Mouse (Mus musculus) left cerebral cortex, adult 11 months (tissue): ENCODE measurements around the gene Casp8ap2.

Source experiments
- DNase-seq: peaks from one replicate; pipeline ENCODE4 v3.0.0; 2022; ENCODE audit warnings: low spot score

Gene Casp8ap2

DNA sequence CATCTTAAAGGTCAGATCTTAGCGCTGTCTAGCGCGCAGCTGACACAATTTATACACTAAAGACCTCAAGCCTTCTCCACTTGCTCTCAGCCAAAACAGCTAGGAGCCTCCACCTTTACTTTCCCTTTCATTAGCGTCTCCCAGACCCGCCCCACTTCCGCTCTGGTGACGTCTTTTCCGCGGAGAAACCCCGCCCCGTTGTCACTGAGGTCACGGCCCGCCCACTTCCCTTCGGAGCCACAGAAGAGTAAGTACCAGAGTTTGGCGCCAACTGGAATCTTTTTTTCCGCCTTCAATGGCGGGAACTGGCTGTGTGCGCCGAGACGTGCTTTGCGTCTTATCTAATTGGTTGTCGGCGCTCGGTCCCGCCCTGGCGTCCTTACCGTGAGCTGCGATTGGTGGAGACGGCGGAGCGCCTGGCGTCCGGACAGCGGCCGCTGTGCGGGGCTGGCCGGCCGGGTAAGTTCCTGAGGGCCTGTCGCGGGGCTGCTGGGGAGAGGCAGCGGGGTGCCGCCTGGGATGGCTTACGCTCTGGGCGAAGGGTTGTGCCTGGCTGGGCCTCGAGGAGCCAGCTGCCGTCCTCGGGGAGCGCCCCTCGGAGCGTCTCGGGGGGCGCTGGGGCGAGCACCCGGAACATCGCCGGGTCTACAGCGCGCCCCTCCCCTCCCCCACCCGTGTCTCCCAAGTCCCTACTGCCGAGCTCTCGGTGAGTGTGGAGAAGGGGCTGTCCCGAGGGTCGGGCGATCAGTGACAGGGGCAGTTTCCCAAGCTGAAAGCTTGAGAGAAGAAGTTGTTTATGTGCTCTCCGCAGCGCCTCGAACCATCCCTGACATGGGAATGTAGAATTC lies at the start of gene Casp8ap2:
TSS of gene Casp8ap2 (plus strand) at position 418 of the 848 bp plus-strand sequence.
- DNase-seq: peak; percentile 99

DNA sequence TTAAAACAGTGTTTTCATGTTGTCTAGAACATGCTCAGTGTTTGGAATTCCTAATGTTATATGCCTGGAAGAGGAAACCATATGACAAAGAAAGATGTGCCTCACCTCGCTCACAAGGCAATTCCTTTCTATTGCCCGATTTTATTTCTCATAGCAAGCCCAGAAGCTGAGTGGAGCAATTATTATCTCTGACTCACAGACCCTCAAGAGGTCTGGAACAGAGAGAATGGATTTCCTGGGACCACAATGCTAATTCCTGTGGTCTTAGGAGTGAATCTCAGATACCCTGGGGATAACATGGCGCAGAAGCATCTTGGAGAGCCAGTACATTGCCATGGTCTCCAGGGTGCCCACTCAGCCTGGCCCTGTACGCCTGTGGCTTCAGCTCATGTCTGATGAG lies 46.2 kb upstream of the Casp8ap2 start:
- DNase-seq: no peak

DNA sequence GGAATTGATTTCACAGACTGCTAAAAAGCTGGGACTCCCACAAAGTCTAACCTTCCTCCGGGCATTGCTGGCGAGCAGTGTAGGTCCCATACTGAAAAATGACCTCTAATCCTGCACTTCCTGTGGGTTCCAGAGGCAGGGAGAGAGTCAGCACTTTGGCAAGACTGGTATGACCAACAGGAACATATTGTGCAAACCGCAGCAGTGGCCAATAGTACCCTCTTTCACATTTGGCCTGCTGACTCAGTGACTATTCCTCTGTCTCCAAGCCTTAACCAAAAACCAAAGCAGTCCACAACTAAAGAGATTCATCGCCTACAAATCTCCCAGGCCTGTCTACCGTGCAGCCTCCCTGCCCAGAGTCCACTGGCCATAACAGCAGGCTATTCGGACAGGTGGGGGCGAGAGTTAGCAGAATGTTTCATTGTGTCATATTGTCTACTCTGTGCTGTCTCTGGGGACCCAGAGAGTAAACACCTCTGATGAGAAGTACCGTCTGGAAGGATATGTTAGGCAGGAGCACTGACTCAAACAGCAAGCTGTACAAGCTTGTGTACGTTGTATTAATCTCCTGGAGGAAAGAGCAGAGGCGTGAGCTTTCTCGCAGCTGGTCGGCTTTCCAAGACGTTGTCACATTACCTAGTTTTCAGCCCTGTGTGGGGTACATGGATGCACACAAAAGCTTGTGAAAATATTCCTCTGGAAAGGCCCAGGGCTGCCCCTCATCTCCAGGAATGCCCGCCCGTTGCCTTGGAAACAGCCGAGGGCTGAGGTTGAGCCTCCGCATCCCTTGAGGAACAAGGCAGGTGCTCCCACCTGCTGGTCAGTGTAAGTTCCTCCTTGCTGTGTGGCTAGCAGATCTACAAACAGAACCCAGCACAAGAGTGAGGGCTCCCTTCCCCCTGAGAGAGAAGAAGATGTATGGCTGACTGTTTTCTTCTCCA lies 45.0 kb upstream of the Casp8ap2 start:
- DNase-seq: no peak

DNA sequence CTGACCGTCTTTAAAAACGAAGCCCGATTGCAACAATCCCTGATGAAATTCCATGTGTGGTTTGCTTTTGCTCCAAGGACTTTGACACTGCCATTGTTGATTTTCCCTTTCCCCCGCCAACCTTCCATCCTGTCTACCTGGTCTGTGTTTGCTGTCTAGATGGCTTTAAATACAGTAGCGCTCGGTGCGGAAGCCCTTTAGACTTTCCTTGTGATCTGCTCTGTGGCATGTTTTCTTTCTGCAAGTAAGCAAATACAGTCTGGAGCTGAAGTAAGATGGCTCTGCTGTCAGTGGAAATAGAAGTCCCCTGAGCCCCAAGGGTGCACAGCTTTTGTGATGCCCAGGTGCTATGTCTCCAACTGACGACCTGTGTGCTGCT lies 44.3 kb upstream of the Casp8ap2 start:
- DNase-seq: no peak

DNA sequence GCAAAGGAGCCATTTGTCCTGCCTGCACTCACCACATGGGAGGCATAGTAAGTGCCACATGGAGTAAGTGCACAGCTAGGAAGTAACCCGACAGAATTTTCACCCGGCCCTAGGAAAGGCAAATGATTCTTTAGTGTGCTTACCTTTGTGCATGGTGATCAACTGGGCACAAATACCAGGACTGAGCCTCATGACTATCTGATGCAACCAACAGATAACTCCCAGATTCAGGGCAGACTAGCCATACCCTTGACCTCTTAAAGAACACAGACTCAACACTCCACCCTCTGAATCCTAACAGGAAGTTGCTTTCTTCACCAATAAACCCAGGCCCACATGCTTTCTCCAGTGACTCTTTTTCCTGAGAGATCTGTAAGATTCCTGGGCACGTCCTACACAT lies 43.8 kb upstream of the Casp8ap2 start:
- no peak for DNase-seq

DNA sequence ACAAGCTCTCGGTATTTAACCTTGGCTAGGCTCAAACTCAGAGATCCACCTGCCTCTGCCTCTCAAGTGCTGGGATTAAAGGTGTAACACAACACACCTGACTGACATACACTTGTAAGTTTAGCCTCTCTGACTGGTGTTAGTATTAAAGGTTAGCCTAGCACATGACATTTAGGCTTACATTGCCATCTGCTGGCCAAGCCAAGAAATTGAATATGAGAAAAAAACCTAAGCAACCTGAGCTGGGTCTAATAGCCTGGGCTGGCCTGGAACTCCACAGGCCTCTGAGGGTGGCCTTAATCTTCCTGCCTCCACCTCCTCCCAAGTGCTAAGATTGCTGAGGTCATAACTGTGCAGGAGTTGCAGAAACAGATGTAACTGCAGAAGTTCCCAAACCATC lies 43.1 kb upstream of the Casp8ap2 start:
- no peak for DNase-seq

DNA sequence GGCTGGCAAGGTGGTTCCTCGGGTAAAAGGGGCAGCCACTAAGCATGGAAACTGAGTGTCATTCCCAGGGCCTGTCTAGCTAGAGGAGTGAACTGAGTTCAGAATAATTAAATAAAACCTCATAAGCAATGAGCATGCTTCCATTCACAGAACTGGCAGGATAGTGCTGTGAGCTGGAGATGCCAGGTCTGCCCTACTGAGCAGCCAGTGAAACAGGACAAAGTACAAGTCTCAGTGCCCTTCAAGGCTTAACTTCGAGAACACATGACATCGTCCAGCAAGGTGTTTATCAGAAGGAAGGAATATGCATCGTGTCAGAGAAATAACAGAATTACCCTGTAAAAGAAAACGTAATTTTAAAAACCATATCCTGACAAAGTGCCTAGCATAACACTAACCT lies 41.7 kb upstream of the Casp8ap2 start:
- no peak for DNase-seq

DNA sequence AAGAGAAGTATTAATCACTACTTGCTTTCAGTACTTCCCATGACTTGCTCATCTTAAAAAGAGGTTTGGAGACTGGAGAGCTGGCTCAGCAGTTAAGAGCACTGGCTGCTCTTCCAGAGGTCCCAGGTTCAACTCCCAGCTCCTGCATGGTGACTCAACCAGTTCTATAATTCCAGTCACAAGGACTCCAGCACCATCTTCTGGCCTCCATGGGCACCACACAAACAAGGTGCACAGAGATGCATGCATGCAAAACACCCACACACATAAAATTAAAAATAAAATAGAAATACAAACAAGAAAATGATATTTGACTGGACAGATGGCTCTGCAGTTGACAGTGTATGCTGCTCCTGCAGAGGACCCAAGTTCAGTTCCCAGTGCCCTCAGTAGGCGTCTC lies 40.6 kb upstream of the Casp8ap2 start:
- DNase-seq: no peak

DNA sequence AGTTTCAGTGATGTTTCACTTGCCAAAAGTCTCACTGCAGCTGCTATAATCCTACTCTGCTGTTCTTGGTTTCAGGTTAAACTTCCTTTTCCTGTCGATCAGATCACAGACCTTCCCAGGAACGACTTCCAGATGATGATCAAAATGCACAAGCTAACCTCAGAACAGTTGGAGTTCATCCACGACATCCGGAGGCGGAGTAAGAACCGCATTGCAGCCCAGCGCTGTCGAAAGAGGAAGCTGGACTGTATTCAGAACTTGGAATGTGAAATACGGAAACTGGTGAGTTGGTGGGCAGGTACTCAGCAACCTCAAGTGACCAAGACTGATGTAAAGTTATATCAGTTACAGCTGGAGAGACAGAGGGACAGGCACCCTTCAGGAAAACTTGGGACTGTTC lies 40.1 kb upstream of the Casp8ap2 start:
- DNase-seq: no peak

DNA sequence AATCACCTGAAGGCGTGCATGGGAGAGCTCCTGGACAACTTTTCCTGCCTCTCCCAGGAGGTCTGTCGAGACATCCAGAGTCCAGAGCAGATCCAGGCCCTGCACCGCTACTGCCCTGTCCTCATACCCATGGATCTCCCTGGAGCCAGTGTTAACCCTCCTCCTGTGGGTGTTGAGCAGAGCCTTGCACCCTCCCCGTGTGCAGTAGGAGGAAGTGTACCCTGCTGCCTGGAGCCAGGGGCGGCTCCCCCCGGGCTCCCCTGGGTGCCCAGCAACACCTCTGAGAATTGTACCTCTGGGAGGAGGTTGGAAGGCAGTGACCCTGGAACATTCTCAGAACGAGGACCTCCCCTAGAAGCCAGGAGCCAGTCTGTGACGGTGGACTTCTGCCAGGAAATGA lies 35.4 kb upstream of the Casp8ap2 start:
- DNase-seq: no peak

DNA sequence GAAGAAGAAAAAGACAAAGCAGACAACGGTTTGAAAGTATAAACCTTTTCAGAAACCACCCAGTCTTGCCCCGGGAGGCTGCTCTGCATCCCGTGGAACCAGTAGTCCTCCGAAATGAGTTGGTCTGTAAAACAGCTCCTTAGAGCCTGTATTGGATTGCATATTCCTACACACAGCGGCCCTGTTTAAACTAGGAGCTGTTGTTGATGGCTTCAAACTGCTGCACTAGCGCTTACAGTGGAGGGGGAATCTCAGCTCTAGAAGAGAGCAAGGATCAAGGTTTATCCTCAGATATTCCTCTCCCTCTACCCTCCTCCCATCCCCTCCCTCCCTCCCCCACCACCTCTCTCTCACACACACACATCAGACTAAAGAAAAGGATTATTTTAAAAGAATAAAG lies 31.1 kb upstream of the Casp8ap2 start:
- DNase-seq: no peak

DNA sequence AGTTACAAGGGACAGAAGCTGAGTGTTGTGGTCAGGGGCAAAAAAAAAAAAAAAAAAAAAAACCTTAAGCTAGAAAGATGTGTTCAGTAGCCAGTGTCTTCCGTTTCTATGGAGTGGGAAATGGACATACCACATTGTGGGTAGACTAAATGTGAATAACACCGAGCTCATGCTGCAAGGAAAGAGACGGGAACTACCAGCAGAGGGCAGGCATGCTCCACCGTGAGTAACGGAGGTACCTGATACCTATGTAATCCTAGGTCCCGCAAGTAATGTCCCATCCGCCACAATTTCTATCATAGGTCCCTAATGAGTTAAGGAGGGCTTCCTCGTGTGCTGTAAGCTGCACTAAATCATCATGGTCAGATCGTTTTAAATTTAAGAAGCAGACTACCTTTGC lies 28.7 kb upstream of the Casp8ap2 start:
- DNase-seq: no peak

DNA sequence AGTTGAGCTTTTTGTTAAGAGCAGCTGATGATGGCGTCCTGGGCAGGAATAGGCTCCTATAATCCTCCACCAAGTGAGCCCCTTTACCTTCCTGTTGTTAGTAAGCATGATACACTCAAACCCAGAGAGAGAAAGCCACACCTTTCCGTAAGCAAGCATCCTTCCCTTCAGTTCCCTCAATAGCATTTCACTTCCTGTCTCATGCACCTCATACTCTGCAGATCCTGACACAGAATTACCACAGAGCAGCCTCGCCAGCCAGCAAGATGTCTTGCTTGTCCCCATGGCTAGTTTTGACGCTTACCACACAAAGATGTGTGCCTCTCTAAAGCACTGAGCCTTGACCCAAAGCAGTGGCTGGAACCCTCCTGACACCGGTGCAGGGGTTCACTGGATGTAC lies 27.7 kb upstream of the Casp8ap2 start:
- no peak for DNase-seq

DNA sequence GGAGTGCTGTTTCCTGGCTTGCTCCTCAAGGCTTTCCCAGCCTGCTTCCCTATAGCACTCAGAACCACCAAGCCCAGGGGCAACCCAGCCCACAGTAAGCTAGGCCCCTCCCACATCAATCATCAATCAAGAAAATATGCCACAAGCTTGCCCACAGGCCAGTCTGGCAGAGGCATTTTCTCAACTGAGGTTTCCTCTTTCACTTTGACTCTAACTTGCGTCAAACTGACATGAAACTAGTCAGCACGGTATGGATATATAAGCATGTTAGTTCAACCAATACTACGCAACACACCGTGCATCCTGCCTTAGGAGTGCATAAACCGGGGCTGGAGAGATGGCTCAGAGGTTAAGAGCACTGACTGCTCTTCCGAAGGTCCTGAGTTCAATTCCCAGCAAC lies 27.0 kb upstream of the Casp8ap2 start:
- DNase-seq: no peak

DNA sequence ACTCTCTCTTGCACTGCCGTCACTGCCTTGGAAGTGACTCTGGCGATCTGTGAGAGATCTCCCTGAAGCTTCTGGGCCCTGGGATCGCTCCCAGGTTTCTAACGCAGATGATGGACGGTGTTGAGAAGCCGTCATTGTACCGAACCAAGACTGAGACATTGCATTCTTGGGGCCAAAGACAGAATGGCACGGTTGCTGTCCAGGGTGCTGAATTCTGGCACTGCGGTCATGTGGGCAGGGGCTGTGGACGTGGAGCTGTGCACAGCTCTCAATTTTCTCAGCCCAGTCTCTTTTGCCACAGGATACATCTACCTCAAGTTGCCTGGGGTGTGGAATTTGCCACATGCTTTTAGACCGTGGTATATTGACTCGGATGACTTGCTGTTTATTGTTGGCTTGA lies 14.1 kb upstream of the Casp8ap2 start:
- DNase-seq: no peak

DNA sequence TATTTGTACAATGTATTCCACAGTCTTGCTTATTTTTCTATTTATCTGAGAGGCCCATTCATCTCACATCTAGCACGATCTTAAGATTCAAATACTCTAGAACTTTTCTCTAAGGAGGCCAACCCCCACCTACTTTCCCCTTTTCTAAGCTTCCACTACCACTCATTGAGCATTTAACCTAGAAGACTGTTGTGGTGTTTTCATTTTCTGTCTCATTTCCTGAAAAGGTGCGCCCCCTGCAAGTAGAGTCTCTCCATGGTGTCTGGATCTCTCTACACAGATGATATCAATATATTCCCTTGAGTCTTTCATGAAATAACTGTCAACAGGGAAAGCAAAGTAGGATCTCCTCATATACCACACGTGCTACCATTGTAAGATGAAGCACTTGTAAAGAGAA lies 12.6 kb upstream of the Casp8ap2 start, which contains the start of gene Gja10:
TSS of gene Gja10 (minus strand) at position 101 of the 400 bp plus-strand sequence.
- no peak for DNase-seq

DNA sequence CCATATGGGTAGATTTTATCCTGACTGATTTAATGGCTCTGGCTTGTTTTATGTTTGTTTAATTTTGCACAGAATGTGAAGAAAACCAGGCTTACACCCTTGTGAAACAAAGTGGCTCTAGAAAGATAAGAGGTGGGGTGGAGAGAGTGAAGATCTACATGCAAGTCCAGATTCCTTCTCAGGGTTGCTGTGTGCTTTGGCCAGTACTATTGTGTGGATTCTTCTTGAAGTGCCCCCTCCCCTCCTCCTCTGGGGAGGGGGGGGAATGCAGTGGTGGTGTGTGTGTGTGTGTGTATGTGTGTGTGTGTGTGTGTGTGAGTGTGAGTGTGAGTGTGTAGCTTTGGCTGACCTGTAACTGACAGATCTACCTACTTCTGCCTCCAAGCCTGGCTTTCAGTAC lies 6.4 kb downstream of the Casp8ap2 start:
- no peak for DNase-seq

DNA sequence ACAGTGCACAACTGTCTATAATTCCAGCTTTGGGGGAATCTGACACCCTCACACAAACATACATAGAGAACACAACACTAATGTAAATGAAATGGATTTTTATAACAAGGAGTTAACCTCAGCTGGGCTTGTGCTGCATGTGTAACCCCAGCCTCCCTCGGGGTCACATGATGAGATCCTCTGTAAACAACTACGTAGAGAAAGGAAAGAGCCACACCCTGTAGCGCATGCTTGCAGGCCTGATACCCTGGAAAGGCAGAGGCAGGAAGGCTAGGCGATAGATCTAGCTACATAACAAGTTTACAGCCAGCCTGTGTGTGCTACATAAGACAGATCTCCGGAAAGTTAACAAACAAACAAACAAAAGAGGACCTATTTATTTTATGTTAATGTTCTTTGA lies 36.4 kb downstream of the Casp8ap2 start:
- no peak for DNase-seq

DNA sequence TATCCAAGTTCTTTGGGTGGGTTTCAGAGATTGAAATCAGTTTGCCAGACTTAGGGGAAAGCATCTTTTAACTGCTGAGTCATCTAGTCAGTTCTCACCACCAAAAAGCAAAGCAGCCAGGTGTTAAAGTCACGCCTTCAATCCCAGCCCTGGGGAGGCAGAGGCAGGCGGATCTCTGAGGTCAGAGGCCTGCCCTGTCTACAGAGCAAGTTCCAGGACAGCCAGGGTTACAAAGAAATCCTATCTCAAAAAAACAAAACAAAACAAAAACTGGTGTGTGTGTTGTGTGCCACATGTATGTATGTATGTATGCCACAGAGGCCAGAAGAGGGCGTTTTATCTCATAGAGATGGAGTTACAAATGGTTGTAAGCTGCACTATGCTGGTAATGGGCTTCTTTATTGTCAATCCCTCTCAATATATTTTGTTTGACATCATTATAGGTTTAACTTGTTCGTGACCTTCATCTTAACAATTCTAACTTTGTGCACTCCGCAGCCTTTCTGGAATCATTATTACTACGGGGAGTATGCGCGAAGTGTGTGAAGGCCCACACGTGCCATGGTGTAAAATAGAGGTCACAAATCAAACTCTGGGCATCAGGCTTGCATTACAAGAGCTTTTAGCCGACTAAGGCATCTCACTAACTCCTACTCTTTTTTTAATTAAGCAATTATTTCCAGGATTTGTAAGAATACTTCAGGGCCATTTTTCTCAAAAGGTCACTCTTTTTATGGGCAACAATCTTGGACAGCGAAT lies 41.1 kb downstream of the Casp8ap2 start:
- no peak for DNase-seq

DNA sequence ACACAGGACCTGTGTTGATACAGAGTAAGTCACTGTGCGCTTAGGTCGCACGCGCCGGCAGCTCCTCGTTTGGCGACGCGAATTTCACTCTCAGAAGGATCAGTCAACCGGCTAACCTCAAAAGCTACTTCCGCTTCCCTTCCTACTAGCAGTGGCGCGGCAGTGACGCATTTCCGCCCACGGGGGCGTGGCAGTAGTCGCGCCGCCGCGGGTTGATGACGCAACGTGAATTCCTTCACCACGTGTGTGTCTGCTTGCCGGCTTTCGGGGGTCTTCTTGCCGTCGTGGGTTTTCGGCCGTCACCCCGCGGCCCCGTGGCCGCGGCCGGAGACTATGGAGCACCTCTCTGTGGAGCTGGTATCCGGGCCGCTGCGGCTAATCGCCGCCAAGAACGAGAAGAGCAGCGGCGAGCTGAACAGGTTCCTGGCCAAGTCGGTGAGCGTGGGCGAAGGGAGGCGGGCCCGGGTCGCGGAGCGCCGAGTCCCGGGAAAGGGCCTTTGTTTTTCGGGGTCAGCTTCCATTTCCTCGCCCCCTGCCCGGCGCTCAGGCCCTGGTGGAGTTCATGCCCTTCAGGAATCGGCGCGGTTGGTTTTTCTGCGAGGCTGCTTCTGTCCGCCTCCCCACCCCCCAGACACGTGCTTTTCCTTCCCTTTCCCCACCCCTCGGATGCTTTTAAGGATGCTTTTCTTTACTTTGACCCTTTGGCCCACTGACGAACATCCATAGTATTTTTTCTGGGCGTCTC lies 41.8 kb downstream of the Casp8ap2 start, which contains the start of gene Mdn1:
TSS of gene Mdn1 (plus strand) at position 202 of the 745 bp plus-strand sequence.
- DNase-seq: peak; percentile 94

DNA sequence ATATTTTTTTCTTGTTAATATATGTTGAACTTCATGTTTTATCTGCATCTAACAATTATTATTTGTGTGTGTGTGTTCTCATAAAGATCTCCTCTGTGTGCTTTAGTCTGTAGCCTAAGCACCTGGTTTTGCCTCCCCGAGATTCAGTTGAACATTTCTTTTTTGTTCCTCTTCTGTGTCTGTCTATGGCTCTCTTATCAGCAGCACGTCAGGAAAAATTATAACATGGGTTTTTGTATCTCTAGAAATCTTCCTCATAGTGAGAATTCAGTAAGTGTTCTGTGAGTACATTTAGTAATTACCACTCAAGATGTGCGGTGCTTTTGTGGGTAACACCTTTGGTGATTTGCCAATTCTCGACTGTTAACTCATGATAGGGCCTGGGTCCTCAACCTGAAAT lies 50.6 kb downstream of the Casp8ap2 start:
- DNase-seq: no peak

DNA sequence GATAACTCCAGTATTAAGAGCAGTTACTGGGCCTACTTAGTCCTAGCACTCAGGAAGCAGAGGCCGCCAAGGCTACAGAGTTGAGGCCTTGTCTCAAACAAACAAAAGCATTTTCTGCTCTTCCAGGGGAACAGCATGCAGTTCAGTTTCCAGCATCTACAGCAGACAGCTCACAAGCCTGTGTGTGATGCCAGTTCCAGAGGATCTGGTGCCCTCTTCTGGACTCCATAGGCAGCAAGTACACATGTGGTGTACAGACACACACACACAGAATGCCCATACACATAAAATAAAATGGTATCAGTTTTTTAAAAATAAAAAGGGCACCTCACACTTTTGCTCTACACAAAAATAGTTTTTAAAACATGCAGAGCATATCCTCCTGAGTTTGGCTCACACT lies 53.0 kb downstream of the Casp8ap2 start:
- no peak for DNase-seq
